Mouse (Mus musculus) neural tube, embryonic 13.5 days (tissue): ENCODE measurements around the gene Fam208a. TPM values are rescaled to one million over a fixed set of nuclear protein-coding genes. Genes with fewer than 3 reads are reported as not detected.
A peak's percentile ranks its signal among the peaks of the same experiment; 100 is the strongest.

Source experiments
- ATAC-seq: fragments of 200-750 bp; cut with Nextera tagmentation; 2 replicates; pipeline ENCODE4 v1.8.0; 2017; ENCODE audit warnings: low read depth, mild to moderate bottlenecking, moderate TSS enrichment, moderate library complexity
- H3K27ac ChIP-seq: fragments of 300-500 bp; sonication (generic); replicated peaks from 2 replicates; pipeline ENCODE4 v1.5.1; 2015; ENCODE audit warnings: moderate library complexity, mild to moderate bottlenecking, inconsistent platforms
- H3K27me3 ChIP-seq: fragments of 300-500 bp; sonication (generic); 2 replicates; pipeline ENCODE4 v1.6.1; 2015; ENCODE audit warnings: mild to moderate bottlenecking, inconsistent platforms
- H3K36me3 ChIP-seq: fragments of 300-500 bp; sonication (generic); 2 replicates; pipeline ENCODE4 v1.6.1; 2015; ENCODE audit warnings: mild to moderate bottlenecking, inconsistent platforms
- H3K4me1 ChIP-seq: fragments of 300-500 bp; sonication (generic); replicated peaks from 2 replicates; pipeline ENCODE4 v1.6.1; 2015; ENCODE audit warnings: inconsistent platforms
- H3K4me2 ChIP-seq: fragments of 300-500 bp; sonication (generic); 2 replicates; pipeline ENCODE4 v1.6.1; 2015; ENCODE audit warnings: inconsistent platforms, mild to moderate bottlenecking, moderate library complexity
- H3K4me3 ChIP-seq: fragments of 300-500 bp; sonication (generic); 2 replicates; pipeline ENCODE4 v1.5.1; 2015; ENCODE audit warnings: mild to moderate bottlenecking, inconsistent platforms
- H3K9ac ChIP-seq: fragments of 300-500 bp; sonication (generic); 2 replicates; pipeline ENCODE4 v1.6.1; 2015; ENCODE audit warnings: moderate library complexity, mild to moderate bottlenecking, inconsistent platforms
- H3K9me3 ChIP-seq: fragments of 300-500 bp; sonication (generic); 2 replicates; pipeline ENCODE4 v1.6.1; 2016; ENCODE audit warnings: inconsistent platforms
- WGBS: fragments of 180-500 bp; shearing (Covaris S2); methylation state at CpG from one replicate; pipeline ENCODE4 v1.1.7; 2015; 5-methylcytosine and 5-hydroxymethylcytosine counted together
- polyA plus RNA-seq: library from polyadenylated mRNA; unstranded; fragments of >200 nt; fragmentation: Nextera tagmentation; extraction: Ambion mirVana; gene quantifications from 2 replicates; pipeline ENCODE4 v1.2.1, GENCODE M21; 2015

Gene Fam208a
- polyA plus RNA-seq, 1 experiment from 2014 or later, result 18.4 TPM

DNA sequence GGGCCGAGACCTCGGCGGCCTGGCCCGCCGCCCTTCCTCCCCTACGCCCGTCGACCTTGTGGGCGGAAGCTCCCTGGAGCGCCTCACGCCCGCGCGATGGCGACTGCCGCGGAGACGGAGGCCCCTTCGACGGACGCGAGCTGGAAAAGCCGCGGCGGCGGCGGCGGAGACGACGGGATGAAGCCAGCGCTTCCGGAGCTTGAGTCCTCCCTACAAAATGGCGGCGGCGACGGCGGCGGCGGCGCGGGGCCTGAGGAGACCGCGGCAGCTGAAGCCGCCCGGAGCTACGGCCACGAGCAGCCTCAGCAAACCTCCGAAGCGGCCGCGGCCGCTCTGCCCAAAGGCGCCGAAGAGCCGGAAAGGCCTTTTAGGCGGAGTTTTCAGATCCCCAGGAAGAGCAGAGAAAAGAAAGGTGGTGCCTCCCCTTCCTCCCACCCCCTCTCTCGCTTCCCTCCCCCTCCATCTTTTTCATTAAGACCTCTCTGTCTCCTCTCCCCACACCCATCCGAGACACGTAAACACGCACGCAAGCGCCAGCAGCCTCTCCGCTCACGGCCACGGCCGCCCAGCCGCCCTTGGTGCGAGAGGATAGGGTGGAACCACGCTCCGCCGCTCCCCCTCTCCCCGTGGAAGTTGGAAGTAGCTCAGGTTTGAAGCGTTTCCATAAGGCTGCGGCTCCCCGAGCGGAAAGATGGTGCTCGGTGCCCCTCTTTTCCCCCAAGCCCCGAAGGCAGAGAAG, 508 bp downstream of the Fam208a start:
- Histone ChIP-seq H3K4me2 (peak overlapping the region; percentile 77), H3K36me3 (peaks cover 26% of the 10 kb centered on the region), H3K4me3 (peak overlapping the region; percentile 71), H3K27me3 (no peaks in the 10 kb centered on the region), H3K9ac (peak overlapping the region; percentile 89), H3K9me3 (peaks cover 15% of the 10 kb centered on the region), H3K4me1 (peaks cover 7% of the 10 kb centered on the region), H3K27ac (peak overlapping the region; percentile 100)
- under 1% methylated on average over 72 of the region's 78 CpGs for WGBS
- peak; percentile 93 for ATAC-seq

DNA sequence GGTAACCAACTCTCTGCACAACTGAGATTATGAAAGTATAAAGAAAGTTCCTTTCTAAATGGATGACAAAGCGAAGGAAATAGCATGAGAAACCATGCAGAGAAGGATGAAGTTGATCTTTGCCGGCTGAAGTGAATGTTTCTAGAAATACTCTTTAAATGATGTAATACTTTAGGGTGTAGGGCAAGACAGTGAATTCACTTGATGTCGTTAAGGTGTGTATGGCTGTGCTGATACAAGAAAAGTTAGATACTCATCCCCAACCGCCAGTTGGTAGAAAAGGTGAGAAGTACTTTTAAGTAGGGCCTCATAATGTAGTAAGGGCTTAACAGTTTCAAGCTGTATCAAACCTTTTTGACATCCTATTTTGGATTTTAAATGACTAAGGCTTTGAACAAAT, 1.6 kb downstream of the Fam208a start:
- H3K27me3 ChIP-seq, result no peaks in the 10 kb centered on the region
- H3K9ac ChIP-seq, result no peak overlapping the region
- WGBS, result 93% methylated on average over 4 of the region's 4 CpGs
- H3K36me3 ChIP-seq, result peaks cover 27% of the 10 kb centered on the region
- H3K27ac ChIP-seq, result no peak overlapping the region
- H3K4me2 ChIP-seq, result peak overlapping the region; percentile 77
- H3K9me3 ChIP-seq, result peaks cover 15% of the 10 kb centered on the region
- H3K4me3 ChIP-seq, result peak overlapping the region; percentile 71; the same call in 1 of the 2 replicates
- no peak for ATAC-seq
- H3K4me1 ChIP-seq, result peaks cover 7% of the 10 kb centered on the region

DNA sequence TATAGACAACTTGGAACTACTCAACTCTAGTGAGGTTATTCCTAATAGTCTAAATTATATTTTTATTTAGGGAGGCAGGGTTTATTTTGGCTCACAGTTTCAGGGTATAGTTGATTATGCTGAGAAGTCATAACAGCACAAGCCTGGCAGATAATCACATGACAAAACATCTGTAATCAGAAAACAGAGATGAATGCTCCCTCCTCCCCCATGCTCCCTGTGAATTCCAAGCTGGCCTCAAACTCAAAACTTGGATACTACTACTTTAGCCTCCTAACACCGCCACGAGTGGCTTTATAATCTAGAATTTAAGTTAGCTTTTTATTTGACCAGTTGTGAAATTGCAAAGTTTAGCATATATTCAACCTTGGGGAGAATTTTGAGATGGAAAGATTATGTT, 3.4 kb downstream of the Fam208a start:
- Histone ChIP-seq H3K4me2 (no peak overlapping the region), H3K4me1 (peaks cover 7% of the 10 kb centered on the region), H3K4me3 (no peak overlapping the region), H3K9me3 (peaks cover 15% of the 10 kb centered on the region), H3K27me3 (no peaks in the 10 kb centered on the region), H3K36me3 (peaks cover 28% of the 10 kb centered on the region), H3K27ac (no peak overlapping the region), H3K9ac (no peak overlapping the region)
- ATAC-seq, result no peak
- WGBS, result 94% methylated on average over 2 of the region's 2 CpGs

DNA sequence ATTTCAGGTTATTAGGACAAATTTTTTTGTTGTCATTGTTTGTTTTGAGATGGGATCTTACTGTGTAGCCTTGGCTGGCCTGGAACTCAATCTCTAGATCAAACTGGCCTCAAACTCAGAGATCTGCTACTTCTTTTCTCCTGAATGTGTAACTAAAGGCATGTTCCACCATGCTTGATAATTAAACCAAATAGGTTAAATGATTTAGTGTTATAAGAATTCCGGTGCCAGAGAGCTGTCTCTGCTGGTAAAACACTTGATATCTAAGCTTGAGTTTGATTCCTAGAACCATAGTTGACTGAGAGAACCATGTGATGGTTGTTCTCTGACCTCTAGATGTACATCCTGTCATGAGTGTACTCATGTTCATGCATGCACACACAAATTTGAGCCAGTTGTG, 7.5 kb downstream of the Fam208a start:
- no peak overlapping the region for H3K27ac ChIP-seq
- peaks cover 5% of the 10 kb centered on the region for H3K9me3 ChIP-seq
- no peaks in the 10 kb centered on the region for H3K4me1 ChIP-seq
- 95% methylated on average over 1 of the region's 1 CpGs for WGBS
- H3K36me3 ChIP-seq, result peaks cover 31% of the 10 kb centered on the region
- no peak overlapping the region for H3K4me2 ChIP-seq
- H3K4me3 ChIP-seq, result no peak overlapping the region
- no peak for ATAC-seq
- no peaks in the 10 kb centered on the region for H3K27me3 ChIP-seq
- no peak overlapping the region for H3K9ac ChIP-seq

DNA sequence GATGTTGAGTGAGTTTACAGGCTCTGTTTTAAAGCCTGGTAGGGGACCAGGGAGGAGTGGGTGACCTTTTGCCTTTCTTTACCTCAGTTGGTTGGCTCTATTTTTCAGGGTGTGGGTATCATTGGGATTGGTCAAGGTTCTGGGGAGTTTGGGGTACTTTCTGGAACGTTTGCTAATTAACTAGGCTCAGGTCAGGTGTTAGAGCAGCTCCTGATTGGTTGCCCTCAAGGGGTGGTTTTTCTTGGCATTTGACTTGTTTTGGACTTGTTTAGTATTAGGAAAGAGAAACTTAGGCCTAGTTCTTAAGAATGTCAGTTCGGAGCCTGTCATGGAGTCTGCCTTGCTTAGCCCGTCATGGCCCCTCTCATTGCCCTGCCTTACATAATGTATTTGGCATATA, 8.2 kb downstream of the Fam208a start:
- no peak overlapping the region for H3K4me3 ChIP-seq

DNA sequence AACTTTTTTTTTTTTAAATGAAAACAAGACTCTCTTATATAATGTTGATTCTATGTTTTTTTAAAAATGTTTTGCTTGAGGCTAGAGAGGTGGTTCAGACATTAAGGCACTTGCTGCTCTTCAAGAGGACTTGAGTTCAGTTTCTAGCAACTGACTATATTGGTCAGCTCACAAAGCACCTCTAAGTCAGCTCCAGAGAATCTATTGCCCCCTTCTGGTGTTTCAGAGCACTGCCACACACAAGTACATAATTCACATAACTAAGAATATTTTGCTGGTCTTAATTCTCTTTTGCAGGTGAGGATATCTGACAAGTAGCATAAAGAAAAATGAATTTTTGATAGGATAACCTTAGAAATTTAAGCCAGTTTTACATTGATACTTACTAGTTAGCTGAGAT, 12.3 kb downstream of the Fam208a start:
- no peaks in the 10 kb centered on the region for H3K4me1 ChIP-seq
- no peaks in the 10 kb centered on the region for H3K9me3 ChIP-seq
- H3K27me3 ChIP-seq, result no peaks in the 10 kb centered on the region
- ATAC-seq, result no peak
- H3K4me3 ChIP-seq, result no peak overlapping the region
- peaks cover 38% of the 10 kb centered on the region for H3K36me3 ChIP-seq
- no peak overlapping the region for H3K4me2 ChIP-seq
- H3K27ac ChIP-seq, result no peak overlapping the region
- no peak overlapping the region for H3K9ac ChIP-seq

More for the DNA sequence above, 8.2 kb downstream of the Fam208a start:
- ATAC-seq, result no peak
- Histone ChIP-seq H3K27ac (no peak overlapping the region), H3K9ac (no peak overlapping the region), H3K4me1 (no peaks in the 10 kb centered on the region), H3K36me3 (peaks cover 26% of the 10 kb centered on the region), H3K4me2 (no peak overlapping the region), H3K9me3 (peaks cover 5% of the 10 kb centered on the region), H3K27me3 (no peaks in the 10 kb centered on the region)
- WGBS, result 92% methylated on average over 3 of the region's 3 CpGs

DNA sequence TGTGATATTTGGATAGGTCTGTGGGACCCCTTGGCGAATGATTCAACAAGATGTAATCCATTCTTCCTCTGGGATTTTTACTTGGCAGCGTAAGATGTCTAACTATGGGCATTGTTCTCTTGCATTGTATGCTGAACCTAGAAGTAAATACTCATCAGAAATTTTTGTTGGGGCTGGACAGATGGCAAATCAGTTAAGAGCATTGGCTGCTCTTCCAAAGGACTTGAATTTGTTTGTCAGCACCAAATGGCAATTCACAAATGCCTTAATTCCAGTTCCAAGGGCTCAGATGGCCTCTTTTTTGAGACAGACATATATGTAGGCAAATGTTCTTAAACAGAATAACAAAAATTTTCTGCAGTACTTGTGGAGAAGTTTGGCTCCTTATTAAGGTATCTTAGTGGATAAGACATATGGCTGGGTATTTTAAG, 16.2 kb downstream of the Fam208a start:
- no peak overlapping the region for H3K27ac ChIP-seq
- H3K36me3 ChIP-seq, result peaks cover 56% of the 10 kb centered on the region
- H3K9ac ChIP-seq, result no peak overlapping the region
- H3K4me1 ChIP-seq, result no peaks in the 10 kb centered on the region
- WGBS, result 82% methylated on average over 2 of the region's 2 CpGs
- no peaks in the 10 kb centered on the region for H3K9me3 ChIP-seq
- no peak for ATAC-seq
- no peak overlapping the region for H3K4me2 ChIP-seq
- no peak overlapping the region for H3K4me3 ChIP-seq
- H3K27me3 ChIP-seq, result no peaks in the 10 kb centered on the region

DNA sequence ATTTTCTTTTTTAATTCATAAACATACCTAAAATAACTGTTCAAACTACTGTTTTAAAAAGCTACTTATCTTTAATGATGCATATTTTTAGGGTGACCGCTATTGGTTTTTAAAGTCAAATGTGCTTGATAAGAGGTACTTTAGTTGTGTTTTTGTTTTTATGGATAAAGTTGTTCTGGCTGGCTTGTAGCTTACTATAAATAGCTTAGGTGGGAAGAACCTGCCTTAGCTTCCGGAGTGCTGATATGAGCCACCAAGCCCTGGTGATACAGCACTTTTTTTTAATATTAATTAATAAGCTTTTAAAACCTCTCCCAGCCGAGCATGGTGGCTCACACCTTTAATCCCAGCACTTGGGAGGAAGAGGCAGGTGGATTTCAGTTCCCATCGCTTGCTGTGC, 18.3 kb downstream of the Fam208a start:
- Histone ChIP-seq H3K36me3 (peaks cover 54% of the 10 kb centered on the region), H3K27ac (no peak overlapping the region), H3K4me2 (no peak overlapping the region), H3K9ac (no peak overlapping the region), H3K4me1 (no peaks in the 10 kb centered on the region), H3K9me3 (no peaks in the 10 kb centered on the region), H3K4me3 (no peak overlapping the region), H3K27me3 (no peaks in the 10 kb centered on the region)
- 84% methylated on average over 4 of the region's 4 CpGs for WGBS
- no peak for ATAC-seq

DNA sequence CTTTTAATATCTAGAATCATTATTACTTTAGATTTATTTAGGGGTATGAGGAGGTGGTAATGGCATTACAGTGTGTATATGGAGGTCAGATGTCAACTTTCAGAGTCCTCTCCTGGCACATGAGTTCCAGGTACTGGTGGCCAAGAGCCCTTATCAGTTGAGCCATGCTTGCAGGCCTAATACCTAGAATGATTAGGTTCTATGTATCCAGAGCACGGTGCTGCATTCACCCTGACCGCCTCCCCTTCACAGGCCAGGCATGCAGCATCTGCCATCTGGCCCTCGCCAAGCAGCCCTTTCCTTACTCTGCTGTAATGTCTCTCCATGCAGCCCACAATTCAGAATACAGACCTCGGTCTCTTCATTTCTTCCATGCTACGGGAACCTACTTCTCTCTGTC, 62.8 kb downstream of the Fam208a start:
- Histone ChIP-seq H3K4me3 (no peak overlapping the region), H3K4me2 (no peak overlapping the region), H3K27me3 (no peaks in the 10 kb centered on the region), H3K9ac (no peak overlapping the region), H3K27ac (0 out of 2 replicates have a peak overlapping the region, but pooled peaks have one; percentile 3), H3K9me3 (no peaks in the 10 kb centered on the region), H3K4me1 (no peaks in the 10 kb centered on the region), H3K36me3 (peaks cover 87% of the 10 kb centered on the region)
- WGBS, result 94% methylated on average over 5 of the region's 5 CpGs
- no peak for ATAC-seq

DNA sequence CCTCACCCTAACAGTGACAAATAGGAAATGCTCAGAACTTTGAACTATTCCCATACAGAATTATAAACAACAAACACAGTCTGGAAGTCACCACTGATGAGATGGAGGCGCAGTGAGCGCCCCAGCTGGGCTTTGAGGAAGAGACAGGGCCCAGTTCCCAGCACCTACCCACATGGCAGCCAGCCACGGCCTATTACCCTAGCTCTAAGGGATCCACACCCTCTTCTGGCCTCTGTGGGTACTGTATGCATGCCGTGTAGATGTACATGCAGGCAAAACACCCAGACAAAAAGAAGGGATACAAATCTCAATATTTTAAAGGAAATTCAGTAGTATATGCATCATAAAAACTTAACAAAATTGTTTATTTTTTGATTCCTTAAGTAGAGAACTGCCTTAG, 64.9 kb downstream of the Fam208a start:
- H3K36me3 ChIP-seq, result peaks cover 80% of the 10 kb centered on the region
- H3K4me1 ChIP-seq, result no peaks in the 10 kb centered on the region
- no peaks in the 10 kb centered on the region for H3K27me3 ChIP-seq
- H3K9ac ChIP-seq, result no peak overlapping the region
- no peak overlapping the region for H3K4me3 ChIP-seq
- H3K27ac ChIP-seq, result no peak overlapping the region
- WGBS, result 95% methylated on average over 4 of the region's 4 CpGs
- H3K9me3 ChIP-seq, result no peaks in the 10 kb centered on the region
- ATAC-seq, result no peak
- no peak overlapping the region for H3K4me2 ChIP-seq

DNA sequence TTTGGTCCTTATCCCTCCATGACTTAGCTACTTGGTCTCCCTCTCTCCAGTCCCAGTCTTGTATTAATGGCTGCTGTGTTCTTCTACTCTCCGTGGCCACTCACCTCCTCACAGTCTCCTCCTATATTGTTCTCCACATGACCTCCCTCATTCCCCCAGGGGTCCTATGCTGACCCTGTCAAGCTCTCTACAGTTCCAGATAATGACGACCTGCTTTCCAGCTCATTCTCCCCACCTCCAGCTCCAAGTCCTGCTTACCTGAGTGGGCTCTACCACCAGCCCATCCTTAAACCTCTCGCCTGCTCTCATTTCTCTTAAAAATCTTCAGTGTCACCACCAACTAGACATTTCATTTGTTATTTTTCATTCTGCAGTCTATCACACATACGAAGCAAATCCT, 72.5 kb downstream of the Fam208a start:
- ATAC-seq, result no peak
- no peak overlapping the region for H3K27ac ChIP-seq
- no peaks in the 10 kb centered on the region for H3K4me1 ChIP-seq
- peaks cover 45% of the 10 kb centered on the region for H3K36me3 ChIP-seq
- 83% methylated on average over 4 of the region's 4 CpGs for WGBS
- H3K27me3 ChIP-seq, result no peaks in the 10 kb centered on the region
- H3K4me2 ChIP-seq, result no peak overlapping the region
- no peaks in the 10 kb centered on the region for H3K9me3 ChIP-seq
- H3K9ac ChIP-seq, result no peak overlapping the region
- H3K4me3 ChIP-seq, result no peak overlapping the region

DNA sequence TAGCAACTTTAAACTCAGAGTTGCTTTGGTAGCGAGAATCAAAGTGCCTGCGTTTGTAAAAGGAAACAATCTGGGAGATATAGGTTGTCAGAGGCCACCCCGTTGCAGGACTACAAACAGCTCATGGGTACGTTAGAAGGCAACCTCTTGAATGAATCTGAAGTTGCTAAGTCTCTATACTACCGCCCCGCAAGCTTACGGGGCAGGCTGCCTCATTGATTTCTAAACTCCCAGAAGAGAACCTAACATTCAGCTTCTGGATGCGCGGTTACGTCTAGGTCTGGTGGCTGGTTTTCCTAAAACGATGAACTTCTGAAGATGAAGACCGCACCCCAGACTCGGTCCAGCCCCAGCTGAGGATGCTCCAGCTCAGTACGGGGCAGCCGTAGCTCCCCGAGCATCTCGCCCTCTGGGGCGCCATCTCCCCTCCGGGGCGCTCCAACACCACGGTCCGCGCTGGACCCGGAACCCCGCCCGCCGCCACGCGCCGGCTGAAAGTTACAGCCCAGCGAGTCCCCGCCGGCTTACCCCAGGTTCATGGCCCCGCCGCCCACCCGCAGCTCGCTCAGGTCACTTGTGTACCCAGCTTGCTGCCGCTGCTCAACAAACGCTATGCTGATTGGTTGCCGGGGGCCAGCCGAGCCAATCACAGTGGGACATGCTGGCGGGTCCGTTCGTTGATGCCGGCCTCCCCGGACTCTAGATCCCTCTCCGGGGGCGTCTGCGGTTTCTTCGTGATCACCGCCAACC, 79.4 kb downstream of the Fam208a start, which contains the start of gene Ccdc66:
Gene Ccdc66, minus strand, starts transcription at position 567 of the 750 bp plus-strand sequence.
- peak within 1 kb of the TSS; percentile 84 for H3K9ac ChIP-seq
- peak; percentile 96 for ATAC-seq
- H3K9me3 ChIP-seq, result no peaks in the 10 kb centered on the region
- peaks cover 11% of the 10 kb centered on the region for H3K36me3 ChIP-seq
- peaks cover 17% of the 10 kb centered on the region for H3K4me1 ChIP-seq
- H3K4me3 ChIP-seq, result peak within 1 kb of the TSS; percentile 87
- H3K27ac ChIP-seq, result peak within 1 kb of the TSS; percentile 78
- peak within 1 kb of the TSS; percentile 75 for H3K4me2 ChIP-seq
- no peaks in the 10 kb centered on the region for H3K27me3 ChIP-seq
- under 1% methylated on average over 51 of the region's 51 CpGs for WGBS
